Mouse (Mus musculus) stomach, embryonic 16.5 days (tissue): ENCODE data around the gene Ptges. TPM values are rescaled to one million over a fixed set of nuclear protein-coding genes. Genes with fewer than 3 reads are reported as not detected.

Experiments
- polyA plus RNA-seq: library from polyadenylated mRNA; unstranded; fragments of >200 nt; fragmentation: Nextera tagmentation; extraction: Ambion mirVana; gene quantifications from 2 replicates; pipeline ENCODE4 v1.2.1, GENCODE M21; 2015

Ptges gene
- polyA plus RNA-seq, 1 experiment from 2014 or later: 10.3 TPM

Other genes starting within 250 kb of the Ptges start
- gene 1700001O22Rik, start 126.2 kb downstream of the Ptges start, polyA plus RNA-seq: 1.5 and 1.7 TPM in 2 replicates
- 71.5 and 80.0 TPM in 2 replicates for gene Ntmt1, start 122.0 kb downstream of the Ptges start, polyA plus RNA-seq
- gene Asb6, start 99.5 kb downstream of the Ptges start, polyA plus RNA-seq: 28.0 and 30.0 TPM in 2 replicates
- gene Prrx2, start 94.9 kb downstream of the Ptges start, polyA plus RNA-seq: 3.5 and 3.9 TPM in 2 replicates
- gene Tor1b, start 23.1 kb upstream of the Ptges start, polyA plus RNA-seq: 33.6 and 34.8 TPM in 2 replicates
- gene Tor1a, start 38.1 kb upstream of the Ptges start, polyA plus RNA-seq: 70.0 and 75.1 TPM in 2 replicates
- 54.6 and 56.2 TPM in 2 replicates for gene BC005624, start 52.3 kb upstream of the Ptges start, polyA plus RNA-seq
- gene Usp20, start 52.4 kb upstream of the Ptges start, polyA plus RNA-seq: 22.0 and 23.8 TPM in 2 replicates
- gene Fnbp1, start 212.1 kb upstream of the Ptges start, polyA plus RNA-seq: 34.6 and 36.8 TPM in 2 replicates
- gene Gpr107, start 222.5 kb upstream of the Ptges start, polyA plus RNA-seq: 34.8 and 39.3 TPM in 2 replicates